Mouse (Mus musculus) heart, embryonic 10.5 days (tissue): ENCODE measurements around the gene Ppm1h. TPM values are rescaled to one million over a fixed set of nuclear protein-coding genes. Genes with fewer than 3 reads are reported as not detected.

Experiments used
- microRNA counts: library from miRNA; unstranded; fragments of <30 nt; microRNA quantifications from one replicate; lab custom pipeline; 2017
- microRNA-seq: library from miRNA; unstranded; fragments of <30 nt; microRNA quantifications from one replicate; pipeline ENCODE4, GENCODE M21; 2017
- polyA plus RNA-seq: library from polyadenylated mRNA; unstranded; fragments of >200 nt; fragmentation: Nextera tagmentation; extraction: Ambion mirVana; gene quantifications from 2 replicates; pipeline ENCODE4 v1.2.1, GENCODE M21; 2016

The Ppm1h gene
- polyA plus RNA-seq, 1 experiment from 2014 or later: 2.3 TPM

MicroRNAs encoded within 50 kb of the gene (microRNA counts, 519-probe panel; counts per million panel counts)
- 6,253 counts per million, percentile 63 among the panel's probes with 10 or more counts for microRNA mmu-let-7i (lab: Ali Mortazavi, UCI)

Small RNA genes lying within 50 kb of the gene (microRNA-seq; reads per million reads assigned to microRNA genes)
- not detected for gene Mir6412
- not detected for gene Mir8104
- 8,651 reads per million, percentile 94 among the genes with 10 or more reads in this experiment for gene Mirlet7i

Other genes with a start within 250 kb of the Ppm1h start
- gene Avpr1a, start 230.3 kb upstream of the Ppm1h start, polyA plus RNA-seq: 0.09 TPM in 1 of 2 replicates, not detected in the other